Mouse (Mus musculus) cerebellum, postnatal 4 days (tissue): ENCODE data around the gene Tusc2.
A peak's percentile ranks its signal among the peaks of the same experiment; 100 is the strongest.
"Not testable (repeated sequence)": the region's sequence is repeated elsewhere in the genome, so short reads cannot be mapped to it uniquely, and the experiment has no call there.

ENCODE experiments used
- DNase-seq, 2 experiments: peaks; one replicate each; pipeline ENCODE4 v3.0.0; 2022; ENCODE audit warnings: low spot score in 2 of 2, mixed read lengths in 1 of 2

The Tusc2 gene

GRCm38 (mm10) chr9:107568331-107569261 is 5.5 kb downstream of the Tusc2 start:
- DNase-seq: peak; percentile 50 to 82

- DNase-seq: no peak
Measured at GRCm38 (mm10) chr9:107569270-107569669, 6.2 kb downstream of the Tusc2 start.

GRCm38 (mm10) chr9:107570016-107570415 is 7.0 kb downstream of the Tusc2 start:
- no peak for DNase-seq

GRCm38 (mm10) chr9:107570845-107571244 is 7.8 kb downstream of the Tusc2 start:
- no peak for DNase-seq

- no peak for DNase-seq
Measured at GRCm38 (mm10) chr9:107571534-107572326, 8.7 kb downstream of the Tusc2 start.

GRCm38 (mm10) chr9:107572327-107572662 is 9.2 kb downstream of the Tusc2 start:
- DNase-seq: no peak

- not testable (repeated sequence) for DNase-seq
Measured at GRCm38 (mm10) chr9:107573774-107574173, 10.7 kb downstream of the Tusc2 start.

GRCm38 (mm10) chr9:107575579-107576356 is 12.7 kb downstream of the Tusc2 start:
- DNase-seq: no peak

- DNase-seq: peak in 1 of 2 experiments; percentile 70
Measured at GRCm38 (mm10) chr9:107576357-107577107, 13.5 kb downstream of the Tusc2 start, which contains the start of gene Hyal1. Gene Hyal1 (plus strand): TSS chr9:107576927.

GRCm38 (mm10) chr9:107577871-107578270 is 14.8 kb downstream of the Tusc2 start:
- DNase-seq: no peak

GRCm38 (mm10) chr9:107578587-107578986 is 15.5 kb downstream of the Tusc2 start, which contains the start of gene Naa80:
Gene Naa80 (plus strand): TSS chr9:107578887.
- DNase-seq: no peak

GRCm38 (mm10) chr9:107579023-107579900 is 16.2 kb downstream of the Tusc2 start:
- no peak for DNase-seq

GRCm38 (mm10) chr9:107580501-107581317 is 17.7 kb downstream of the Tusc2 start, which contains the start of gene Hyal3:
Gene Hyal3 (plus strand): TSS chr9:107580818.
- DNase-seq: peak; percentile 59 to 79

- DNase-seq: no peak
Measured at GRCm38 (mm10) chr9:107581584-107581983, 18.5 kb downstream of the Tusc2 start.

- DNase-seq: no peak
Measured at GRCm38 (mm10) chr9:107582509-107583062, 19.5 kb downstream of the Tusc2 start.

GRCm38 (mm10) chr9:107583174-107583573 is 20.1 kb downstream of the Tusc2 start:
- DNase-seq: no peak

- no peak for DNase-seq
Measured at GRCm38 (mm10) chr9:107586504-107586903, 23.4 kb downstream of the Tusc2 start.

GRCm38 (mm10) chr9:107586974-107587832 is 24.1 kb downstream of the Tusc2 start, which contains the start of gene Ifrd2:
Gene Ifrd2 (plus strand): TSS chr9:107587642.
- DNase-seq: peak; percentile 88 to 93
